Mouse (Mus musculus) liver, embryonic 14.5 days (tissue): Measurements from ENCODE around the gene Prkcb.

ENCODE experiments used
- CTCF ChIP-seq: IDR thresholded peaks from 2 replicates; pipeline ENCODE4 v1.5.1; 2016; ENCODE audit warnings: antibody characterized with exemption, low read depth, control low read depth
- EP300 ChIP-seq: IDR thresholded peaks from 2 replicates; pipeline ENCODE4 v1.6.1; 2016; ENCODE audit warnings: antibody characterized with exemption, low read depth

DNA sequence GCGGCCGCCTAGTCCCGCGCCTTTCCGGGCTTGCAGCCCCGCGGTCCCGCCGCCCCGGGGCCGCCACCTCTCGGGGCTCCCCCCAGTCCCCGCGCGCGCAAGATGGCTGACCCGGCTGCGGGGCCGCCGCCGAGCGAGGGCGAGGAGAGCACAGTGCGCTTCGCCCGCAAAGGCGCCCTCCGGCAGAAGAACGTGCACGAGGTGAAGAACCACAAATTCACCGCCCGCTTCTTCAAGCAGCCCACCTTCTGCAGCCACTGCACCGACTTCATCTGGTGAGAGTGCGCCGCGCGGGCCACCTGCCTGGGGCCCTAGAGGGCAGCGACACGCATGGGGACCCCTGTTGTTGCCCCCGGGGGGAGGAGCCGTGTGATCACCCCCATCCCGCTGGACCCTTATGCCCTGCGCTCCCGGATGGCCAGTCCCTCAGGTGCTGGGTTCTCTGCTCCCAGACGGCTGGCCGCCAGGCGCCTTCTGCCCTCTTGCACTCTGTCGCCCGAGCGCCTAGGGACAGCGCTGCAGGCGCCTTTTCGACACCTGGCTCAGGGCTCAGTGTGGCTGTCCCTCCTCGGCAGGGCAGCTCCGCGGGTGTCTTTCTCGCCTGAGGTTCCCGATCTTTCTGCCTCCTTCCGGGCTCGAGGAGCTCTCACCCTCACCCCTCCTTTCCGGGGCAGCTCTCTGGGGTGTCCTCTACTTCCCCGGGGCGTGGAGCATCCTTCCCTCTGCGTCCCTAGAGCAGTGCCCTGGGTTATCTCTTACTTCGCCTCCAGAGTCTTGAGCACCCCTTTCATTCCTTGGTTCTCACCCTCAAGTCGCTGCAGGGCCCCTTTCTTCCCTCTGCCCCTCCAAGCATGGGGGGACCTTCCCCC is 926 bp downstream of the Prkcb start:
- TF ChIP-seq EP300 (no peak), CTCF (no peak)
